Mouse (Mus musculus) right cerebral cortex, postnatal 25 days (tissue): Measurements from ENCODE around the gene Olfr1277.

Source experiments
- DNase-seq: peaks from one replicate; pipeline ENCODE4 v3.0.0; 2022

Olfr1277 gene

GRCm38 (mm10) chr2:111274006-111274405, at the start of gene Olfr1277:
Olfr1277 (minus strand) TSS chr2:111274106.
- no peak for DNase-seq

DNA sequence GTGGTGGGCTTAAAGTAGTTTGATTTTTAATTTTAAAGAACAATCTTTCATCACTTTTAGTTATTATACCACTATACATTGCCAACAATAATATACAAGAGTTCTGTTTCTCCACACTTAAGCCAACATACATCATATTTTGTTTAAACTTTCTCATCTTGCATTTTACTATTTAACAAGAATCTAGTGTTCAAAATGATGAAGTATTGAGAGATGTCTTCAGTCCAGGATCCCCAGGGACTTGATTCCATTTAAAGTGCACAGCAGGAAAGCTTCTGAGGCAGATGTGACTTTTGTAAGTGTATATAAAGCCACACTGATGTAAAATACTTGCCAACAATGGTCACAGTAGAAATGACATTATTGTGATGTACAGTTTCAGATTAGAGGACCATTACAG, 39.8 kb upstream of the Olfr1277 start, which contains the start of gene Olfr1280:
Gene Olfr1280, plus strand, starts transcription at position 301 of the 400 bp plus-strand sequence.
- no peak for DNase-seq

GRCm38 (mm10) chr2:111300374-111300773, 26.5 kb upstream of the Olfr1277 start, which contains the start of gene Olfr1279:
Olfr1279 (plus strand) TSS chr2:111300635.
- no peak for DNase-seq

DNA sequence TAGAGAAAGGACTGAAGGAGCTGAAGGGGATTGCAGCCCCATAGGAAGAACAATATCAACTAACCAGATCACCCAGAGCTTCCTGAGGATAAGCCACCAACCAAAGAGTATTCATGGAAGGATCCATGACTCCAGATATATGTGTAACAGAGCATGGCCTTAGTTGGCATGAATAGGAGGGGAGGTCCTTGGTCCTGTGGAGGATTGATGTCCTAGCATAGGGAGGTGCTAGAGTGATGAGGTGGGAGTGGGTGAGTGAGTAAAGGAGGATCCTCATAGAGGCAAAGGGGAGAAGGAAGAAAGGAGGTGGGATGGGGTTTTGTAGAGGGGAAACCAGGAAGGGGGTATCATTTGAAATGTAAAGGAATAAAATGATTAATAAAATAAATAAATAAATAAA, 24.6 kb upstream of the Olfr1277 start:
- no peak for DNase-seq

DNA sequence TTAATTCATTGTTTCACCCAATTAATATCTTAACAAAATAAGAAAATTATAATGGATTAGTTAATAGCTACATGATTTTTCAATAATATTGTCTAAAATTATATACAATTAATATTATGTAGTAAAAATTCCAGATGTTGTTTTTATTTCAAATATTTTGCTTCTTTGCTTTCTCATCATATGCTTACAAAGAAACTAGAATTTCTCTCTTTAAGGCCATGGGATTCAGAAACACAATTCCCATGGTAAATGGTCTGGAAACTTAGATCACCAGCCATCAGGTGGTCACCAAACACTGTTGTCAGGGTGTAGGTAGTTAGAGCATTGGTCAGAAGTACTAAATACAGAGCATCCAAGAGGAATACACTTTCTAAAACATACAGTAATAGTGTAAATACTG, 15.9 kb upstream of the Olfr1277 start, which contains the start of gene Olfr1278:
Gene Olfr1278, plus strand, starts transcription at position 301 of the 400 bp plus-strand sequence.
- DNase-seq, result no peak

DNA sequence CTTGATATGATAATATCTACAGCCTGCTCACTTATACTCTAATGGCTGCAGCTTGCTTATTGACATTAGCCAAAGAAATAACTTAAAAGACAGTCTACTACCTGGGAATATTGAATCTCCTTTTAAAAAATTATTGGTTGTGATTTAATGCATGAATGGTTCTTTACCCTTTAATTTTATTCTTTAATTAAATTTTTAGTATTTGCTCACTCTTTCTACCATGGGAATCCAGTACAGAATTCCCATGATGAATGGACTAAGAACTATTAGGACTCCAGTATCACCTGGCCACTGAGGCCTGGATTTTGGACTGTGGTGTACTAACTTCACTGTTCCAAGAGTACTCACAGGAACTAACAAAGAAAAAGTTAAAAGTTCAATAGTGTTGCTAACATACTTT, 19.7 kb downstream of the Olfr1277 start, which contains the start of gene Olfr1276:
Gene Olfr1276, plus strand, starts transcription at position 301 of the 400 bp plus-strand sequence.
- DNase-seq, result no peak

DNA sequence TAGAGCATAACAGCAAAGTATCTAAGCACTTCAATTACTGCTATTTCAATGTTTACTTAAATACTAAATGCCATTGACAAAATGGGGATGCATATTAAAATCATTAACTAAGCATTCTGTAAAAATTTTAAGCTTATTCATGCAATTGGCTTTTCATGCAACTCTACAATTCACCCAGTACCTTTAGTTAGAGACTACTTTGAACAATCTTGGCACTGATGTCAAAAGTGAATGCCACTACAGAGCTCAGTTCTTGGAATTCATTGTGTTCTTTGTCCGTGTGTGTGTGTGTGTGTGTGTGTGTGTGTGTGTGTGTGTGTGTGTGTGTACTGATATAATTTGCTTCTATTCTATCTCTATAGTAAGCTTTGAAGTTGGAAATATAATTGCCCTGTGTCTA, 38.7 kb downstream of the Olfr1277 start, which contains the start of gene Olfr1275:
Gene Olfr1275, minus strand, starts transcription at position 101 of the 400 bp plus-strand sequence.
- no peak for DNase-seq

DNA sequence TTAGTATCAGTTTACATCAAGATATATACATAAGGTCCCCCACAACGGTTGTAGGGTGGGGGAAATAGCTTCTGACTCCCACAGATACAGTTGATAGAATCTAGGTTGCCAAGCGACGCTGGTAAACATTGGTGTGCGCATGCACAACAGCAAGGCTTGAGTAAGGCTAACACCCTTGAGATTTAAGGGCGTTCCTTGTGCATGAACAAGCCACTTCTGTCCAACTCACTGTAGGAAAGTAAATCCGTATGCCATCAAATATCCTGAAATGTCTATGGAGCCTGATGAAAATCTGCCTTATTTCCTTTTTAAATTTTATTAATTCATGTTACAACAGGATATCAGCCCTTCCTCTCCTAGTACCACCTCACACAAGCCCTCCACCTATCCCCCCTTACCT, 44.4 kb downstream of the Olfr1277 start, which contains the start of gene 4930430A15Rik:
Gene 4930430A15Rik, minus strand, starts transcription at position 101 of the 400 bp plus-strand sequence.
- DNase-seq, result no peak
